Mouse (Mus musculus) myocyte (in vitro differentiated cells): ENCODE data around the gene Crat.

Experiments
- CEBPB ChIP-seq: IDR thresholded peaks from 2 replicates; pipeline ENCODE4 v1.6.1; 2011; ENCODE audit warnings: mild to moderate bottlenecking, moderate library complexity; ENCODE audit not compliant: poor library complexity, insufficient read depth, severe bottlenecking
- MAX ChIP-seq: IDR thresholded peaks from one replicate; pipeline ENCODE4 v1.6.1; 2011; ENCODE audit warnings: low read depth, mild to moderate bottlenecking, control low read depth
- MYOD1 ChIP-seq, 3 experiments: IDR thresholded peaks; one replicate each; pipeline ENCODE4 v1.6.1; 2011; ENCODE audit warnings: control low read depth in 2 of 3, low read depth in 2 of 3, mild to moderate bottlenecking in 2 of 3, moderate library complexity in 1 of 3; ENCODE audit not compliant: insufficient read length in 2 of 3, control insufficient read depth in 1 of 3
- POLR2A ChIP-seq: IDR thresholded peaks from one replicate; pipeline ENCODE4 v1.6.1; 2011; ENCODE audit warnings: low read depth, mild to moderate bottlenecking, control low read depth, moderate library complexity; ENCODE audit not compliant: insufficient read length
- USF1 ChIP-seq: IDR thresholded peaks from one replicate; pipeline ENCODE4 v1.6.1; 2011; ENCODE audit warnings: low read depth, mild to moderate bottlenecking, control low read depth, moderate library complexity

GRCm38 (mm10) chr2:30393370-30393656 is 22.3 kb downstream of the Crat start:
- TF ChIP-seq POLR2A = no peak
- TF ChIP-seq MAX = no peak
- TF ChIP-seq CEBPB = no peak
- no peak for TF ChIP-seq USF1
- TF ChIP-seq MYOD1 (IDR thresholded peaks at IDR 0.05; ENCODE audit: control insufficient read depth in 1 of 3, insufficient read length in 2 of 3, low read depth in 2 of 3) = no peak
